11 mouse cellular contexts compared by ENCODE assay signal in the genomic region with DNA sequence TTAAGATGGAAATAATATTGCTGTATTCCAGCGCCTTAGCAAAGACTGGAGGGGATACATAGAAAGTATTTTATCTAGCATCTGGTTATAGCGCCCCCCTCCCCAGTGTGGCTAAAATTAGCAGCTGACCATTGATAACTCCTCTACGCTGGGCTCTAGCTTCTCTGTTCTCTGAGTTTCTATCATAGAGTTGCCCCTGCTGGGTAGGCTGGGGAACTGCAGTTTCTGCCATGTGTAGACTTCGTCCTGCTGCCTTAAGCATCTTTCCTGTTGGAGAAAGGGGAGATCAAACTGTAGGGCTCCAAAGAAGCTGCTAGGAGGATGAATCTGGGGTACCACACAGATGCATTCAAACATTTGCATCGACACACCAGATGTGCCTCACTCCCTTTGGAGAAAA.
DNase-seq lines count a peak whose midpoint lies in the region; ATAC-seq and TF ChIP-seq lines count a peak whose summit lies in the region.
"Had no signal": no experiment of that assay in that cellular context is flagged by ENCODE, and none has a peak within 500 bp of the region (broad histone marks: within the 10 kb centered on the region; RNA-seq: fewer than 3 reads in every experiment).

No protein-coding gene starts in this region.

- DNase-seq in heart, postnatal 4 days, result peak; percentile 15
- DNase-seq in heart, postnatal 14 days, result no peak
- peak; percentile 46 for DNase-seq in lung, postnatal 0 days (ENCODE audit: low spot score)
- DNase-seq in lung, postnatal 36 days, result no peak
- peak; percentile 79 for DNase-seq in ZHBTc4 (ENCODE audit: low read depth, low spot score)
- DNase-seq in retina, embryonic 14.5 days (ENCODE audit: low spot score), result peak; percentile 62
- DNase-seq in adrenal gland, postnatal 25 days, result no peak
- DNase-seq in urinary bladder, postnatal 25 days (ENCODE audit: low spot score), result no peak
- DNase-seq: lung, postnatal 4 days had no signal

- H3K27me3 ChIP-seq in lung, postnatal 0 days (replicated peaks; ENCODE audit: insufficient read depth, low read length), result no peaks in the 10 kb centered on the region
- H3K27me3 ChIP-seq: forebrain, embryonic 12.5 days; heart, embryonic 15.5 days had no signal

- H3K9ac ChIP-seq in lung, postnatal 0 days (replicated peaks; ENCODE audit: low read depth), result no peak overlapping the region
- H3K9ac ChIP-seq: forebrain, embryonic 12.5 days; heart, embryonic 15.5 days had no signal

- no peak overlapping the region for H3K4me2 ChIP-seq in lung, postnatal 0 days (replicated peaks; ENCODE audit: low read depth, low read length)
- H3K4me2 ChIP-seq: forebrain, embryonic 12.5 days; heart, embryonic 15.5 days had no signal

- H3K4me3 ChIP-seq in lung, postnatal 0 days (ENCODE audit: low read depth, low read length), result no peak overlapping the region
- H3K4me3 ChIP-seq: forebrain, embryonic 12.5 days; heart, embryonic 15.5 days had no signal

- H3K9me3 ChIP-seq in lung, postnatal 0 days (ENCODE audit: low read length), result no peaks in the 10 kb centered on the region
- H3K9me3 ChIP-seq: forebrain, embryonic 12.5 days; heart, embryonic 15.5 days had no signal

- 41% methylated on average over 5 of the region's 5 CpGs for WGBS in lung, postnatal 0 days

- no peaks in the 10 kb centered on the region for H3K36me3 ChIP-seq in lung, postnatal 0 days (ENCODE audit: insufficient read depth, low read length)
- H3K36me3 ChIP-seq: forebrain, embryonic 12.5 days; heart, embryonic 15.5 days had no signal

- no peak overlapping the region for H3K27ac ChIP-seq in lung, postnatal 0 days (ENCODE audit: low read length)
- H3K27ac ChIP-seq: forebrain, embryonic 12.5 days; heart, embryonic 15.5 days had no signal

- TF ChIP-seq CTCF in lung, postnatal 0 days (IDR thresholded peaks at IDR 0.05), result peak; percentile 57

- intact Hi-C loops in heart, postnatal 14 days (cut with DNase I), result no loop called here

- H3K4me1 ChIP-seq in lung, postnatal 0 days (ENCODE audit: insufficient read depth, low read depth, low read length), result no peaks in the 10 kb centered on the region

- no peak for ATAC-seq in lung, postnatal 0 days

- no peak for TF ChIP-seq EP300 in lung, postnatal 0 days (IDR thresholded peaks at IDR 0.05)

Comparison
In these comparisons a context has a peak if more than half of its experiments do, and no peak if none do; other contexts are left out.
1. DNase-seq: peak in heart, postnatal 4 days (single experiment), lung, postnatal 0 days (single experiment), ZHBTc4 (single experiment) and retina, embryonic 14.5 days (single experiment); none in heart, postnatal 14 days (0 of 2), lung, postnatal 36 days (single experiment), adrenal gland, postnatal 25 days (single experiment) and urinary bladder, postnatal 25 days (single experiment).